Mouse (Mus musculus) embryonic facial prominence, embryonic 12.5 days (tissue): ENCODE measurements around the gene Socs7. TPM values are rescaled to one million over a fixed set of nuclear protein-coding genes. Genes with fewer than 3 reads are reported as not detected.
"Not testable (repeated sequence)": the region's sequence is repeated elsewhere in the genome, so short reads cannot be mapped to it uniquely, and the experiment has no call there.

ENCODE experiments used
- ATAC-seq: fragments of 200-750 bp; cut with Nextera tagmentation; 2 replicates; pipeline ENCODE4 v1.8.0; 2017; ENCODE audit not compliant: insufficient number of reproducible peaks, insufficient read depth, low FRiP score, low TSS enrichment
- H3K27ac ChIP-seq: fragments of 300-500 bp; sonication (generic); 2 replicates; pipeline ENCODE4 v1.5.1; 2016; ENCODE audit warnings: mild to moderate bottlenecking
- H3K27me3 ChIP-seq: fragments of 300-500 bp; sonication (generic); 2 replicates; pipeline ENCODE4 v1.6.1; 2016; ENCODE audit warnings: mild to moderate bottlenecking, moderate library complexity
- H3K36me3 ChIP-seq: fragments of 300-500 bp; sonication (generic); 2 replicates; pipeline ENCODE4 v1.6.1; 2016; ENCODE audit warnings: mild to moderate bottlenecking
- H3K4me1 ChIP-seq: fragments of 300-500 bp; sonication (generic); 2 replicates; pipeline ENCODE4 v1.6.1; 2016
- H3K4me2 ChIP-seq: fragments of 300-500 bp; sonication (generic); replicated peaks from 2 replicates; pipeline ENCODE4 v1.6.1; 2016; ENCODE audit warnings: mild to moderate bottlenecking, moderate library complexity
- H3K4me3 ChIP-seq: fragments of 300-500 bp; sonication (generic); 2 replicates; pipeline ENCODE4 v1.5.1; 2016; ENCODE audit warnings: mild to moderate bottlenecking
- H3K9ac ChIP-seq: fragments of 300-500 bp; sonication (generic); 2 replicates; pipeline ENCODE4 v1.6.1; 2016; ENCODE audit warnings: mild to moderate bottlenecking, moderate library complexity
- H3K9me3 ChIP-seq: fragments of 300-500 bp; sonication (generic); 2 replicates; pipeline ENCODE4 v1.6.1; 2016; ENCODE audit warnings: mild to moderate bottlenecking, moderate library complexity
- WGBS: fragments of 180-500 bp; shearing (Covaris S2); methylation state at CpG from one replicate; pipeline ENCODE4 v1.1.7; 2016; 5-methylcytosine and 5-hydroxymethylcytosine counted together
- polyA plus RNA-seq: library from polyadenylated mRNA; unstranded; fragments of >200 nt; fragmentation: Nextera tagmentation; extraction: Ambion mirVana; gene quantifications from 2 replicates; pipeline ENCODE4 v1.2.1, GENCODE M21; 2016

The Socs7 gene
- polyA plus RNA-seq = 5.5 and 6.1 TPM in 2 replicates

GRCm38 (mm10) chr11:97361948-97362648 is at the start of gene Socs7:
Gene Socs7 (plus strand): TSS chr11:97362551.
- peak within 1 kb of the TSS; percentile 99 for H3K9ac ChIP-seq
- H3K4me2 ChIP-seq = peak within 1 kb of the TSS; percentile 90
- H3K27me3 ChIP-seq = no peaks in the 10 kb centered on the region
- H3K36me3 ChIP-seq = no peaks in the 10 kb centered on the region
- no peaks in the 10 kb centered on the region for H3K9me3 ChIP-seq
- peak; percentile 94 for ATAC-seq
- under 1% methylated on average over 36 of the region's 81 CpGs for WGBS
- H3K4me3 ChIP-seq = peak within 1 kb of the TSS; percentile 99
- H3K4me1 ChIP-seq = peaks cover 25% of the 10 kb centered on the region
- H3K27ac ChIP-seq = peak within 1 kb of the TSS; percentile 86

- not testable (repeated sequence) for H3K36me3 ChIP-seq, H3K9ac ChIP-seq, H3K4me2 ChIP-seq, H3K9me3 ChIP-seq, H3K27me3 ChIP-seq, ATAC-seq, H3K4me3 ChIP-seq, H3K27ac ChIP-seq
- H3K4me1 ChIP-seq = peaks cover 20% of the 10 kb centered on the region
- 73% methylated on average over 1 of the region's 1 CpGs for WGBS
These were observed 49.5 kb upstream of the Socs7 start for GRCm38 (mm10) chr11:97312871-97313270.

GRCm38 (mm10) chr11:97314110-97314509 is 48.2 kb upstream of the Socs7 start:
- Histone ChIP-seq H3K36me3 (no peaks in the 10 kb centered on the region), H3K9me3 (no peaks in the 10 kb centered on the region), H3K4me2 (no peak overlapping the region), H3K27me3 (no peaks in the 10 kb centered on the region), H3K9ac (no peak overlapping the region), H3K4me3 (no peak overlapping the region), H3K27ac (no peak overlapping the region), H3K4me1 (peaks cover 20% of the 10 kb centered on the region)
- ATAC-seq = no peak
- 90% methylated on average over 3 of the region's 3 CpGs for WGBS

- Histone ChIP-seq H3K4me1 (peaks cover 13% of the 10 kb centered on the region), H3K4me2 (peak overlapping the region; percentile 18; the same call in 1 of the 2 replicates), H3K36me3 (no peaks in the 10 kb centered on the region), H3K9ac (no peak overlapping the region), H3K9me3 (no peaks in the 10 kb centered on the region), H3K4me3 (peak overlapping the region; percentile 46), H3K27ac (peak overlapping the region; percentile 61), H3K27me3 (no peaks in the 10 kb centered on the region)
- WGBS = 45% methylated on average over 8 of the region's 8 CpGs
- ATAC-seq = no peak
These were observed 47.4 kb upstream of the Socs7 start for GRCm38 (mm10) chr11:97314751-97315503.

- peak; percentile 75 for ATAC-seq
- Histone ChIP-seq H3K9me3 (no peaks in the 10 kb centered on the region), H3K27ac (peak within 1 kb of the TSS; percentile 61), H3K36me3 (no peaks in the 10 kb centered on the region), H3K27me3 (no peaks in the 10 kb centered on the region), H3K4me2 (peak within 1 kb of the TSS; percentile 47), H3K9ac (peak within 1 kb of the TSS; percentile 44), H3K4me3 (peak within 1 kb of the TSS; percentile 46), H3K4me1 (peaks cover 7% of the 10 kb centered on the region)
- WGBS = under 1% methylated on average over 50 of the region's 50 CpGs
These were observed 46.5 kb upstream of the Socs7 start, which contains the start of gene Mrpl45 for GRCm38 (mm10) chr11:97315504-97316503. Gene Mrpl45 (plus strand): TSS chr11:97315716.

- ATAC-seq = no peak
- WGBS = 94% methylated on average over 8 of the region's 8 CpGs
- H3K4me2 ChIP-seq = no peak overlapping the region
- H3K9me3 ChIP-seq = no peaks in the 10 kb centered on the region
- H3K27ac ChIP-seq = no peak overlapping the region
- H3K9ac ChIP-seq = no peak overlapping the region
- H3K36me3 ChIP-seq = peaks cover 32% of the 10 kb centered on the region
- H3K27me3 ChIP-seq = no peaks in the 10 kb centered on the region
- no peaks in the 10 kb centered on the region for H3K4me1 ChIP-seq
- no peak overlapping the region for H3K4me3 ChIP-seq
These were observed 41.2 kb upstream of the Socs7 start for GRCm38 (mm10) chr11:97321197-97321596.

GRCm38 (mm10) chr11:97321894-97322600 is 40.3 kb upstream of the Socs7 start:
- not testable (repeated sequence) for H3K4me3 ChIP-seq, H3K9ac ChIP-seq, H3K27ac ChIP-seq, H3K4me1 ChIP-seq, ATAC-seq, H3K4me2 ChIP-seq, H3K27me3 ChIP-seq, H3K9me3 ChIP-seq
- WGBS = 89% methylated on average over 8 of the region's 8 CpGs
- peaks cover 40% of the 10 kb centered on the region for H3K36me3 ChIP-seq

GRCm38 (mm10) chr11:97325224-97325623 is 37.1 kb upstream of the Socs7 start:
- no peak for ATAC-seq
- H3K36me3 ChIP-seq = peaks cover 67% of the 10 kb centered on the region
- no peaks in the 10 kb centered on the region for H3K27me3 ChIP-seq
- no peaks in the 10 kb centered on the region for H3K4me1 ChIP-seq
- H3K9ac ChIP-seq = no peak overlapping the region
- 88% methylated on average over 1 of the region's 1 CpGs for WGBS
- no peak overlapping the region for H3K4me2 ChIP-seq
- no peak overlapping the region for H3K27ac ChIP-seq
- no peak overlapping the region for H3K4me3 ChIP-seq
- no peaks in the 10 kb centered on the region for H3K9me3 ChIP-seq

- H3K4me2 ChIP-seq = no peak overlapping the region
- no peaks in the 10 kb centered on the region for H3K9me3 ChIP-seq
- peaks cover 64% of the 10 kb centered on the region for H3K36me3 ChIP-seq
- no peaks in the 10 kb centered on the region for H3K27me3 ChIP-seq
- WGBS = 23% methylated on average over 9 of the region's 9 CpGs
- H3K4me1 ChIP-seq = no peaks in the 10 kb centered on the region
- ATAC-seq = no peak
- no peak overlapping the region for H3K27ac ChIP-seq
- no peak overlapping the region for H3K9ac ChIP-seq
- H3K4me3 ChIP-seq = no peak overlapping the region
These were observed 34.2 kb upstream of the Socs7 start for GRCm38 (mm10) chr11:97328148-97328547.

- 96% methylated on average over 1 of the region's 1 CpGs for WGBS
These were observed 32.0 kb upstream of the Socs7 start for GRCm38 (mm10) chr11:97330315-97330714.

More at GRCm38 (mm10) chr11:97330315-97330714, 32.0 kb upstream of the Socs7 start:
- ATAC-seq = no peak
- peaks cover 3% of the 10 kb centered on the region; the same call in 1 of the 2 replicates for H3K4me1 ChIP-seq
- H3K27me3 ChIP-seq = no peaks in the 10 kb centered on the region
- no peak overlapping the region for H3K9ac ChIP-seq
- peaks cover 49% of the 10 kb centered on the region for H3K36me3 ChIP-seq
- H3K27ac ChIP-seq = no peak overlapping the region
- no peaks in the 10 kb centered on the region for H3K9me3 ChIP-seq
- H3K4me2 ChIP-seq = no peak overlapping the region
- H3K4me3 ChIP-seq = no peak overlapping the region
